Mouse (Mus musculus): ENCODE measurements around the gene Slc25a43. TPM values are rescaled to one million over a fixed set of nuclear protein-coding genes. Genes with fewer than 3 reads are reported as not detected.

Slc25a43 gene
- polyA plus RNA-seq, 1 experiment from 2014 or later, result 3.6 TPM

GRCm38 (mm10) chrX:36823932-36824711 is 80.7 kb downstream of the Slc25a43 start:
- Histone ChIP-seq H3K9ac (ENCODE audit: low read depth, low read length) (no peak overlapping the region), H3K4me3 (ENCODE audit: low read depth, low read length) (no peak overlapping the region), H3K4me1 (ENCODE audit: control insufficient read depth, insufficient read depth, low read length) (no peaks in the 10 kb centered on the region), H3K9me3 (replicated peaks; ENCODE audit: control insufficient read depth, low read length) (no peaks in the 10 kb centered on the region), H3K36me3 (ENCODE audit: control insufficient read depth, insufficient read depth, low read length) (no peaks in the 10 kb centered on the region), H3K4me2 (no peak overlapping the region), H3K27me3 (ENCODE audit: control insufficient read depth, insufficient read depth, low read length) (no peaks in the 10 kb centered on the region), H3K27ac (ENCODE audit: low read depth, low read length) (no peak overlapping the region)
- ATAC-seq (replicated peaks; ENCODE audit: insufficient number of reproducible peaks, low FRiP score, low TSS enrichment), result no peak
- 80% methylated on average over 10 of the region's 10 CpGs for WGBS (ENCODE audit: insufficient replicate concordance)

- H3K4me3 ChIP-seq (ENCODE audit: low read depth, low read length), result no peak overlapping the region
These were observed 81.6 kb downstream of the Slc25a43 start for GRCm38 (mm10) chrX:36825032-36825431.

More at GRCm38 (mm10) chrX:36825032-36825431, 81.6 kb downstream of the Slc25a43 start:
- Histone ChIP-seq H3K36me3 (ENCODE audit: control insufficient read depth, insufficient read depth, low read length) (no peaks in the 10 kb centered on the region), H3K27me3 (ENCODE audit: control insufficient read depth, insufficient read depth, low read length) (no peaks in the 10 kb centered on the region), H3K9me3 (replicated peaks; ENCODE audit: control insufficient read depth, low read length) (no peaks in the 10 kb centered on the region), H3K4me1 (ENCODE audit: control insufficient read depth, insufficient read depth, low read length) (no peaks in the 10 kb centered on the region), H3K4me2 (no peak overlapping the region), H3K27ac (ENCODE audit: low read depth, low read length) (no peak overlapping the region), H3K9ac (ENCODE audit: low read depth, low read length) (no peak overlapping the region)
- ATAC-seq (replicated peaks; ENCODE audit: insufficient number of reproducible peaks, low FRiP score, low TSS enrichment), result no peak
- WGBS (ENCODE audit: insufficient replicate concordance), result 49% methylated on average over 2 of the region's 2 CpGs

Other genes starting within 250 kb of the Slc25a43 start
- 156 and 157 TPM in 2 replicates for gene Pgrmc1, start 145.5 kb upstream of the Slc25a43 start, polyA plus RNA-seq (2014; fragmentation: Nextera tagmentation; extraction: Ambion mirVana)
- gene Akap17b, start 98.3 kb upstream of the Slc25a43 start, polyA plus RNA-seq (2014; fragmentation: Nextera tagmentation; extraction: Ambion mirVana), result 1.5 TPM in 2 replicates
- gene Slc25a5, start 52.0 kb downstream of the Slc25a43 start, polyA plus RNA-seq (2014; fragmentation: Nextera tagmentation; extraction: Ambion mirVana), result 1,149 and 1,243 TPM in 2 replicates
- 125 and 126 TPM in 2 replicates for gene Ube2a, start 130.2 kb downstream of the Slc25a43 start, polyA plus RNA-seq (2014; fragmentation: Nextera tagmentation; extraction: Ambion mirVana)
- 23.4 and 27.9 TPM in 2 replicates for gene C330007P06Rik, start 130.5 kb downstream of the Slc25a43 start, polyA plus RNA-seq (2014; fragmentation: Nextera tagmentation; extraction: Ambion mirVana)
- gene Nkrf, start 159.2 kb downstream of the Slc25a43 start, polyA plus RNA-seq (2014; fragmentation: Nextera tagmentation; extraction: Ambion mirVana), result 1.1 and 1.3 TPM in 2 replicates
- 24.8 and 25.5 TPM in 2 replicates for gene Sept6, start 248.1 kb downstream of the Slc25a43 start, polyA plus RNA-seq (2014; fragmentation: Nextera tagmentation; extraction: Ambion mirVana)